Comparison of ENCODE assay signal across 17 mouse cellular contexts in genomic region chr5:46657065-46657464, GRCm38 (mm10).
"Had no signal": no experiment of that assay in that cellular context is flagged by ENCODE, and none has a peak within 500 bp of the region (broad histone marks: within the 10 kb centered on the region; RNA-seq: fewer than 3 reads in every experiment).

No protein-coding gene starts in this region.

- H3K4me1 ChIP-seq: lung, embryonic 15.5 days; midbrain, embryonic 13.5 days; midbrain, embryonic 15.5 days; neural tube, embryonic 12.5 days; stomach, embryonic 15.5 days had no signal

- H3K9me3 ChIP-seq: lung, embryonic 15.5 days; midbrain, embryonic 13.5 days; midbrain, embryonic 15.5 days; neural tube, embryonic 12.5 days; stomach, embryonic 15.5 days had no signal

- H3K36me3 ChIP-seq: lung, embryonic 15.5 days; midbrain, embryonic 13.5 days; midbrain, embryonic 15.5 days; neural tube, embryonic 12.5 days; stomach, embryonic 15.5 days had no signal

- DNase-seq: liver, postnatal 0 days; lung, adult 2 months; lung, postnatal 14 days; lung, postnatal 36 days; right cerebral cortex, postnatal 14 days; thymus, adult 2 months; thymus, postnatal 25 days; thymus, postnatal 4 days had no signal

- H3K9ac ChIP-seq: liver, postnatal 0 days; lung, embryonic 15.5 days; midbrain, embryonic 13.5 days; midbrain, embryonic 15.5 days; neural tube, embryonic 12.5 days; stomach, embryonic 15.5 days had no signal

- H3K27me3 ChIP-seq: lung, embryonic 15.5 days; midbrain, embryonic 13.5 days; midbrain, embryonic 15.5 days; neural tube, embryonic 12.5 days; stomach, embryonic 15.5 days had no signal

- H3K4me3 ChIP-seq: lung, embryonic 15.5 days; midbrain, embryonic 13.5 days; midbrain, embryonic 15.5 days; neural tube, embryonic 12.5 days; stomach, embryonic 15.5 days had no signal

- H3K27ac ChIP-seq: lung, embryonic 15.5 days; macrophage; midbrain, embryonic 13.5 days; midbrain, embryonic 15.5 days; neural tube, embryonic 12.5 days; stomach, embryonic 15.5 days; stomach, postnatal 0 days had no signal

- H3K4me2 ChIP-seq: lung, embryonic 15.5 days; midbrain, embryonic 11.5 days; midbrain, embryonic 13.5 days; midbrain, embryonic 15.5 days; neural tube, embryonic 12.5 days; stomach, embryonic 15.5 days had no signal

- ATAC-seq: liver, postnatal 0 days; lung, postnatal 0 days; midbrain, embryonic 13.5 days; midbrain, embryonic 15.5 days had no signal
